8 mouse cellular contexts compared by ENCODE assay signal in genomic region chr11:117881787-117882186, GRCm38 (mm10). TPM values are rescaled to one million over a fixed set of nuclear protein-coding genes. Genes with fewer than 3 reads are reported as not detected.
DNase-seq lines count a peak whose midpoint lies in the region; ATAC-seq lines count a peak whose summit lies in the region.

No protein-coding gene starts in this region.

- no peak overlapping the region for H3K4me2 ChIP-seq in embryonic facial prominence, embryonic 15.5 days (replicated peaks)
- no peak overlapping the region for H3K4me2 ChIP-seq in stomach, embryonic 14.5 days (replicated peaks; ENCODE audit: low read depth, low read length)

- H3K4me3 ChIP-seq in embryonic facial prominence, embryonic 15.5 days (replicated peaks): no peak overlapping the region
- H3K4me3 ChIP-seq in stomach, embryonic 14.5 days (ENCODE audit: low read depth, low read length): no peak overlapping the region

- peak; percentile 35 for DNase-seq in thymus, postnatal 4 days
- no peak for DNase-seq in thymus, postnatal 0 days (ENCODE audit: low spot score)
- peak; percentile 79 to 83 for DNase-seq in kidney, postnatal 36 days
- DNase-seq in embryo, embryonic 9.5 days (ENCODE audit: extremely low spot score): no peak
- no peak for DNase-seq in right cerebral cortex, postnatal 10 days (ENCODE audit: low spot score in 2 of 2)
- no peak for DNase-seq in spleen, postnatal 14 days (ENCODE audit: low spot score in 2 of 2)

- H3K27me3 ChIP-seq in embryonic facial prominence, embryonic 15.5 days: 0 out of 2 replicates have a peak, but pooled peaks cover 3% of the 10 kb centered on the region
- H3K27me3 ChIP-seq in stomach, embryonic 14.5 days (ENCODE audit: control insufficient read depth, insufficient read depth, low read length): no peaks in the 10 kb centered on the region

- WGBS in embryonic facial prominence, embryonic 15.5 days: 11% methylated on average over 8 of the region's 8 CpGs
- WGBS in stomach, embryonic 14.5 days: 5% methylated on average over 8 of the region's 8 CpGs

- H3K27ac ChIP-seq in embryonic facial prominence, embryonic 15.5 days (replicated peaks): peak overlapping the region; percentile 44
- peak overlapping the region; percentile 61; the same call in 1 of the 2 replicates for H3K27ac ChIP-seq in stomach, embryonic 14.5 days (ENCODE audit: low read length)

- H3K4me1 ChIP-seq in embryonic facial prominence, embryonic 15.5 days: peaks cover 45% of the 10 kb centered on the region
- peaks cover 35% of the 10 kb centered on the region for H3K4me1 ChIP-seq in stomach, embryonic 14.5 days (ENCODE audit: control insufficient read depth, insufficient read depth, low read length)

- H3K36me3 ChIP-seq in embryonic facial prominence, embryonic 15.5 days: no peaks in the 10 kb centered on the region
- no peaks in the 10 kb centered on the region for H3K36me3 ChIP-seq in stomach, embryonic 14.5 days (ENCODE audit: control insufficient read depth, insufficient read depth, low read length)

- no peak for ATAC-seq in embryonic facial prominence, embryonic 15.5 days (ENCODE audit: insufficient number of reproducible peaks, low FRiP score, low TSS enrichment, low read depth)
- ATAC-seq in stomach, embryonic 14.5 days (ENCODE audit: insufficient number of reproducible peaks, insufficient read depth, low FRiP score, low read depth): peak; percentile 43

- H3K9me3 ChIP-seq in embryonic facial prominence, embryonic 15.5 days (replicated peaks): no peaks in the 10 kb centered on the region
- H3K9me3 ChIP-seq in stomach, embryonic 14.5 days (ENCODE audit: control insufficient read depth, low read depth, low read length): no peaks in the 10 kb centered on the region

- H3K9ac ChIP-seq in embryonic facial prominence, embryonic 15.5 days: no peak overlapping the region
- H3K9ac ChIP-seq in stomach, embryonic 14.5 days (replicated peaks; ENCODE audit: low read depth, low read length): no peak overlapping the region; the same call in 1 of the 2 replicates

RNA-seq across cellular contexts. Expression of gene Tha1, which starts 8.5 kb away (rescaled TPM):
- polyA plus RNA-seq in thymus, postnatal 0 days (2015; fragmentation: Nextera tagmentation; extraction: Ambion mirVana): 9.0 and 9.4 TPM in 2 replicates
- polyA plus RNA-seq in embryonic facial prominence, embryonic 15.5 days (2015; fragmentation: Nextera tagmentation; extraction: Ambion mirVana): 4.7 and 4.9 TPM in 2 replicates
- polyA plus RNA-seq in stomach, embryonic 14.5 days (2014; fragmentation: Nextera tagmentation; extraction: Ambion mirVana): 5.8 and 6.4 TPM in 2 replicates

RNA-seq across cellular contexts. Expression of gene Tmem235, which starts 21.2 kb away (rescaled TPM):
- not detected in 2 replicates for polyA plus RNA-seq in thymus, postnatal 0 days (2015; fragmentation: Nextera tagmentation; extraction: Ambion mirVana)
- polyA plus RNA-seq in embryonic facial prominence, embryonic 15.5 days (2015; fragmentation: Nextera tagmentation; extraction: Ambion mirVana): not detected in 2 replicates
- not detected in 2 replicates for polyA plus RNA-seq in stomach, embryonic 14.5 days (2014; fragmentation: Nextera tagmentation; extraction: Ambion mirVana)

RNA-seq across cellular contexts. Expression of gene Birc5, which starts 32.7 kb away (rescaled TPM):
- polyA plus RNA-seq in thymus, postnatal 0 days (2015; fragmentation: Nextera tagmentation; extraction: Ambion mirVana): 457 and 480 TPM in 2 replicates
- polyA plus RNA-seq in embryonic facial prominence, embryonic 15.5 days (2015; fragmentation: Nextera tagmentation; extraction: Ambion mirVana): 225 and 239 TPM in 2 replicates
- 287 and 307 TPM in 2 replicates for polyA plus RNA-seq in stomach, embryonic 14.5 days (2014; fragmentation: Nextera tagmentation; extraction: Ambion mirVana)

RNA-seq across cellular contexts. Expression of gene Tk1, which starts 55.9 kb away (rescaled TPM):
- polyA plus RNA-seq in thymus, postnatal 0 days (2015; fragmentation: Nextera tagmentation; extraction: Ambion mirVana): 119 and 133 TPM in 2 replicates
- polyA plus RNA-seq in embryonic facial prominence, embryonic 15.5 days (2015; fragmentation: Nextera tagmentation; extraction: Ambion mirVana): 115 and 124 TPM in 2 replicates
- polyA plus RNA-seq in stomach, embryonic 14.5 days (2014; fragmentation: Nextera tagmentation; extraction: Ambion mirVana): 133 and 149 TPM in 2 replicates

RNA-seq across cellular contexts. Expression of gene Afmid, which starts 56.1 kb away (rescaled TPM):
- polyA plus RNA-seq in thymus, postnatal 0 days (2015; fragmentation: Nextera tagmentation; extraction: Ambion mirVana): 6.5 and 6.9 TPM in 2 replicates
- polyA plus RNA-seq in embryonic facial prominence, embryonic 15.5 days (2015; fragmentation: Nextera tagmentation; extraction: Ambion mirVana): 5.3 and 5.8 TPM in 2 replicates
- 6.4 and 7.1 TPM in 2 replicates for polyA plus RNA-seq in stomach, embryonic 14.5 days (2014; fragmentation: Nextera tagmentation; extraction: Ambion mirVana)

Comparison
In these comparisons a context has a peak if more than half of its experiments do, and no peak if none do; other contexts are left out.
1. DNase-seq: peak in thymus, postnatal 4 days (single experiment) and kidney, postnatal 36 days (2 of 2); none in thymus, postnatal 0 days (single experiment), embryo, embryonic 9.5 days (single experiment), right cerebral cortex, postnatal 10 days (0 of 2) and spleen, postnatal 14 days (0 of 2).